Mouse (Mus musculus) cerebellum, adult 11-12 months (tissue): ENCODE results near the gene Proz.
"Not testable (repeated sequence)": the region's sequence is repeated elsewhere in the genome, so short reads cannot be mapped to it uniquely, and the experiment has no call there.

Experiments
- DNase-seq: peaks from one replicate; pipeline ENCODE4 v3.0.0; 2022

The Proz gene

GRCm38 (mm10) chr8:13060441-13061150 lies at the start of gene Proz:
Proz (plus strand) TSS chr8:13060914.
- no peak for DNase-seq

- DNase-seq: no peak
Measured at GRCm38 (mm10) chr8:13019560-13019959, 41.2 kb upstream of the Proz start.

GRCm38 (mm10) chr8:13021830-13022229 lies 38.9 kb upstream of the Proz start:
- no peak for DNase-seq

- no peak for DNase-seq
Measured at GRCm38 (mm10) chr8:13025487-13026224, 35.1 kb upstream of the Proz start, which contains the start of gene F7. F7 (plus strand) TSS chr8:13026034.

- DNase-seq: no peak
Measured at GRCm38 (mm10) chr8:13027615-13028014, 33.1 kb upstream of the Proz start.

GRCm38 (mm10) chr8:13028482-13028881 lies 32.2 kb upstream of the Proz start:
- peak; percentile 64 for DNase-seq

GRCm38 (mm10) chr8:13036346-13036812 lies 24.3 kb upstream of the Proz start:
- no peak for DNase-seq

GRCm38 (mm10) chr8:13037015-13037414 lies 23.7 kb upstream of the Proz start, which contains the start of gene F10:
F10 (plus strand) TSS chr8:13037308.
- no peak for DNase-seq

- no peak for DNase-seq
Measured at GRCm38 (mm10) chr8:13037569-13037968, 23.1 kb upstream of the Proz start.

- DNase-seq: no peak
Measured at GRCm38 (mm10) chr8:13039054-13039453, 21.7 kb upstream of the Proz start.

GRCm38 (mm10) chr8:13041459-13041858 lies 19.3 kb upstream of the Proz start:
- no peak for DNase-seq

- no peak for DNase-seq
Measured at GRCm38 (mm10) chr8:13047652-13048051, 13.1 kb upstream of the Proz start.

GRCm38 (mm10) chr8:13050550-13050949 lies 10.2 kb upstream of the Proz start:
- no peak for DNase-seq

- DNase-seq: no peak
Measured at GRCm38 (mm10) chr8:13057351-13057750, 3.4 kb upstream of the Proz start.

GRCm38 (mm10) chr8:13063112-13063511 lies 2.4 kb downstream of the Proz start:
- no peak for DNase-seq

- no peak for DNase-seq
Measured at GRCm38 (mm10) chr8:13073255-13073654, 12.5 kb downstream of the Proz start.

GRCm38 (mm10) chr8:13075044-13075443 lies 14.3 kb downstream of the Proz start:
- no peak for DNase-seq

- DNase-seq: not testable (repeated sequence)
Measured at GRCm38 (mm10) chr8:13075579-13075978, 14.9 kb downstream of the Proz start.

GRCm38 (mm10) chr8:13077542-13077941 lies 16.8 kb downstream of the Proz start:
- no peak for DNase-seq

GRCm38 (mm10) chr8:13104691-13105086 lies 44.0 kb downstream of the Proz start:
- peak; percentile 88 for DNase-seq

GRCm38 (mm10) chr8:13105087-13105881 lies 44.6 kb downstream of the Proz start, which contains the start of the genes Pcid2 and Cul4a:
Pcid2 (minus strand) TSS chr8:13105459.
Cul4a (plus strand) TSS chr8:13105621.
- peak; percentile 96 for DNase-seq

GRCm38 (mm10) chr8:13105908-13106551 lies 45.3 kb downstream of the Proz start:
- no peak for DNase-seq
